Mouse (Mus musculus): ENCODE data around the gene Fam205a1. TPM values are rescaled to one million over a fixed set of nuclear protein-coding genes. Genes with fewer than 3 reads are reported as not detected.

The Fam205a1 gene
- total RNA-seq, 2 experiments from 2014 or later: 0.10 TPM; not detected in 1

Other genes with a start within 250 kb of the Fam205a1 start
- not detected for gene Gm10591, start 241.7 kb downstream of the Fam205a1 start, total RNA-seq (2021)
- gene Gm2564, start 224.2 kb downstream of the Fam205a1 start, total RNA-seq (2021): 10 to 100 TPM in 1 of 2 experiments, 1 to 10 TPM in 1; 10.0 to 11.6 TPM
- 1 to 10 TPM in 1 of 2 experiments, under 1 TPM in 1; 0.89 to 2.4 TPM for gene Ccl27b, start 198.6 kb downstream of the Fam205a1 start, total RNA-seq (2021)
- under 1 TPM in 1 of 2 experiments, not detected in 1; 0.32 TPM for gene Il11ra2, start 192.0 kb downstream of the Fam205a1 start, total RNA-seq (2021)
- gene 4930578G10Rik, start 118.3 kb downstream of the Fam205a1 start, total RNA-seq (2021): 1 to 10 TPM in 1 of 2 experiments, under 1 TPM in 1; 0.99 to 1.3 TPM
- gene Ccl19, start 97.3 kb downstream of the Fam205a1 start, total RNA-seq (2021): under 1 TPM in 1 of 2 experiments, not detected in 1; 0.82 TPM
- not detected for gene Ccl21a, start 79.9 kb downstream of the Fam205a1 start, total RNA-seq (2021)
- 1 to 10 TPM in 1 of 2 experiments, under 1 TPM in 1; 0.68 to 1.0 TPM for gene Gm12394, start 2.9 kb upstream of the Fam205a1 start, total RNA-seq (2021)
- gene Fam205c, start 20.3 kb upstream of the Fam205a1 start, total RNA-seq (2021): under 1 TPM; 0.30 to 0.52 TPM
- 100 to 1,000 TPM; 162 to 167 TPM for gene Phf24, start 62.8 kb upstream of the Fam205a1 start, total RNA-seq (2021)
- 100 to 1,000 TPM; 197 to 234 TPM for gene Dnajb5, start 95.9 kb upstream of the Fam205a1 start, total RNA-seq (2021)
- gene 1700022I11Rik, start 115.7 kb upstream of the Fam205a1 start, total RNA-seq (2021): not detected
- 100 to 1,000 TPM; 177 to 190 TPM for gene Vcp, start 146.6 kb upstream of the Fam205a1 start, total RNA-seq (2021)
- gene Fancg, start 156.6 kb upstream of the Fam205a1 start, total RNA-seq (2021): 10 to 100 TPM in 1 of 2 experiments, 1 to 10 TPM in 1; 9.8 to 13.8 TPM
- gene Pigo, start 171.9 kb upstream of the Fam205a1 start, total RNA-seq (2021): 10 to 100 TPM; 26.1 to 26.4 TPM
- 100 to 1,000 TPM; 106 to 107 TPM for gene Stoml2, start 177.8 kb upstream of the Fam205a1 start, total RNA-seq (2021)
- 10 to 100 TPM; 36.4 to 36.6 TPM for gene Fam214b, start 192.3 kb upstream of the Fam205a1 start, total RNA-seq (2021)
- 10 to 100 TPM; 33.9 to 34.9 TPM for gene Unc13b, start 205.1 kb upstream of the Fam205a1 start, total RNA-seq (2021)